Mouse (Mus musculus): Measurements from ENCODE around the gene Pigk. TPM values are rescaled to one million over a fixed set of nuclear protein-coding genes. Genes with fewer than 3 reads are reported as not detected.

Gene Pigk
- polyA plus RNA-seq, 1 experiment from 2014 or later, result 44.6 TPM

DNA sequence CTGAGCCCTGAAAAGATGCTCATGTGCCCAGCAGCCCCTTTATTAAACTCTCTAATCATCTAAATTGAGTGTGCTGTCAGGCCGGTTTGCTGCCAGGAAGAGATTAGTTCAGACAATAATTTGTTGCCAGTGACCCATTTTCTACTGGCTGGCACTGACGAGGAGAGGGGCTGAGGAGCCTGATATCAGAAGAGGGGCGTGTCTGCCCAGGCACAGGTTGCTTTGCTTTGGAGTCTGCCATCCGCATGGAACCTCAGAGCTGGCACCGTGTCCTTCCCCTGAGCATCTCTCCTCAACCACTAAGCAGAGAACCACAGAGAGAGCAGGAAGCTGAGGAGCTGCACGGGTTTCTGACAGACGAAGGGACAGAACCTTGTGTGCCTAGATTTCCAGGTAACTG, 174.2 kb downstream of the Pigk start:
- Histone ChIP-seq H3K4me1 (ENCODE audit: insufficient read depth, low read depth, low read length) (no peaks in the 10 kb centered on the region), H3K27ac (ENCODE audit: low read length) (no peak overlapping the region), H3K27me3 (replicated peaks; ENCODE audit: insufficient read depth, low read length) (no peaks in the 10 kb centered on the region), H3K4me3 (ENCODE audit: low read depth, low read length) (no peak overlapping the region), H3K36me3 (ENCODE audit: insufficient read depth, low read length) (no peaks in the 10 kb centered on the region), H3K9me3 (ENCODE audit: low read length) (no peaks in the 10 kb centered on the region), H3K4me2 (replicated peaks; ENCODE audit: low read depth, low read length) (no peak overlapping the region), H3K9ac (replicated peaks; ENCODE audit: low read depth) (no peak overlapping the region)
- 63% methylated on average over 7 of the region's 7 CpGs for WGBS
- ATAC-seq (no peak), DNase-seq (ENCODE audit: low spot score) (no peak)
- no peak for TF ChIP-seq EP300 (IDR thresholded peaks at IDR 0.05)
- TF ChIP-seq CTCF (IDR thresholded peaks at IDR 0.05), result no peak

DNA sequence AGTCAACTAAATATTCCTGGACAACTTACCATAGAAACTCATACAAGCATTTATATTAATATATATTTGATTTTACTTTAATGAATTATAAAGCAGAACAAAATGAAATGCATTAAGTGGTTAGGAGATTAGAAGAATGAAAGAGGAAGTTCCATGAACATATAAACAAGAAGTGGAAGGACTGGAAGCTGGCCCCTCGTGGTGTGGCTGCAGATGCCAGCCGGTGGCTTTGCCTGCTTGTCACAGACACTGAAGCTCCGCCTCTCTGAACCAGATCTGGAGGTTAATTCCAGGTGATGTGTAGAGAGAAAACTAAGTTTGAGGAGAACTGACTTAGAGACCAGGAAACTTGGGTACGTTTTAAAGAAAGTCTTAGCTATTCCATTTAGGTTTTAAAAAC, 181.0 kb downstream of the Pigk start:
- no peak for DNase-seq (ENCODE audit: low spot score)
- TF ChIP-seq CTCF (IDR thresholded peaks at IDR 0.05), result no peak
- TF ChIP-seq EP300 (IDR thresholded peaks at IDR 0.05), result no peak
- H3K36me3 ChIP-seq (ENCODE audit: insufficient read depth, low read length), result no peaks in the 10 kb centered on the region
- no peak overlapping the region for H3K4me2 ChIP-seq (replicated peaks; ENCODE audit: low read depth, low read length)
- no peak overlapping the region for H3K9ac ChIP-seq (replicated peaks; ENCODE audit: low read depth)
- no peak for ATAC-seq
- no peak overlapping the region for H3K27ac ChIP-seq (ENCODE audit: low read length)
- H3K27me3 ChIP-seq (replicated peaks; ENCODE audit: insufficient read depth, low read length), result no peaks in the 10 kb centered on the region
- H3K4me3 ChIP-seq (ENCODE audit: low read depth, low read length), result no peak overlapping the region
- WGBS, result 31% methylated on average over 4 of the region's 4 CpGs
- no peaks in the 10 kb centered on the region for H3K4me1 ChIP-seq (ENCODE audit: insufficient read depth, low read depth, low read length)
- no peaks in the 10 kb centered on the region for H3K9me3 ChIP-seq (ENCODE audit: low read length)

DNA sequence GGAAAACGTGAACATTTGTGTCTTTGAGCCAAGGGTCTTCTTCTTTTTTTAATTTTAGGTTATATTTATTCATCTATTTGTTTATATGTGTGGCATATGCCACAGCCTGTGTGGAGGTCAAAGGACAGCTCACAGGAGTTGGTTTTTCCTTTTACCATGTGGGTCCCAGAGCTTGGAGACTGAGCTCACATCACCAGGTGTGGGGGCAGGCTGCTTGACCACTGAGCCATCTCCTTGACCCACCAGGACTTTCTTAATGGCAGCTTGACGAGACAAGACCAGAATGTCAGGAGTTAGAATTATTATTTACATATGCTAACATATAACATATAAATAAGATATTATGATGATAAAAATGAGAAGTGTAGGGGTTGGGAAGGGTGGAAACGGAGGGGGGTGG, 182.2 kb downstream of the Pigk start:
- Histone ChIP-seq H3K9me3 (ENCODE audit: low read length) (no peaks in the 10 kb centered on the region), H3K36me3 (ENCODE audit: insufficient read depth, low read length) (no peaks in the 10 kb centered on the region), H3K27ac (ENCODE audit: low read length) (no peak overlapping the region), H3K9ac (replicated peaks; ENCODE audit: low read depth) (no peak overlapping the region), H3K4me1 (ENCODE audit: insufficient read depth, low read depth, low read length) (no peaks in the 10 kb centered on the region), H3K4me2 (replicated peaks; ENCODE audit: low read depth, low read length) (no peak overlapping the region), H3K4me3 (ENCODE audit: low read depth, low read length) (no peak overlapping the region), H3K27me3 (replicated peaks; ENCODE audit: insufficient read depth, low read length) (no peaks in the 10 kb centered on the region)
- TF ChIP-seq EP300 (IDR thresholded peaks at IDR 0.05), result no peak
- TF ChIP-seq CTCF (IDR thresholded peaks at IDR 0.05), result no peak
- WGBS, result 61% methylated on average over 3 of the region's 3 CpGs
- no peak for DNase-seq (ENCODE audit: low spot score)
- no peak for ATAC-seq

DNA sequence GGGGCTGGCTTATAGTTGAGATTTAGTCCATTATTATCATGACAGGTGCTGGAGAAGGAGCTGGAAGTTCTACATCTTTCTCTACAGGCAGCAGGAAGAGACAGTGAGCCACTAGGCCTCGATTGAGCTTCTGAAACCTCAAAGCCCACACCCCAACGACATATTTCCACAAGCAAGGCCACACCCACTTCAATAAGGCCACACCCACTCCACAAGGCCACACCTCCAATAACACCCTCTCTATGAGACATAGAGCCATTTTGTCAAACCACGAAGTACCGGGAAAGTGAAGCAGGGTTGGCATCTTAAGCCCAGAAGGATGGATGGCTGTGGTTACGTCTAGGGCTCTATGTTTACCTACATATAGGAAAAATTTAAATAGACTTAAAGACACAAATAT, 183.3 kb downstream of the Pigk start:
- TF ChIP-seq EP300 (IDR thresholded peaks at IDR 0.05) (no peak), CTCF (IDR thresholded peaks at IDR 0.05) (no peak)
- H3K27ac ChIP-seq (ENCODE audit: low read length), result no peak overlapping the region
- no peaks in the 10 kb centered on the region for H3K27me3 ChIP-seq (replicated peaks; ENCODE audit: insufficient read depth, low read length)
- 75% methylated on average over 5 of the region's 5 CpGs for WGBS
- H3K4me2 ChIP-seq (replicated peaks; ENCODE audit: low read depth, low read length), result no peak overlapping the region
- H3K4me3 ChIP-seq (ENCODE audit: low read depth, low read length), result no peak overlapping the region
- no peaks in the 10 kb centered on the region for H3K36me3 ChIP-seq (ENCODE audit: insufficient read depth, low read length)
- no peak overlapping the region for H3K9ac ChIP-seq (replicated peaks; ENCODE audit: low read depth)
- H3K9me3 ChIP-seq (ENCODE audit: low read length), result no peaks in the 10 kb centered on the region
- H3K4me1 ChIP-seq (ENCODE audit: insufficient read depth, low read depth, low read length), result no peaks in the 10 kb centered on the region
- no peak for DNase-seq (ENCODE audit: low spot score)
- ATAC-seq, result no peak

DNA sequence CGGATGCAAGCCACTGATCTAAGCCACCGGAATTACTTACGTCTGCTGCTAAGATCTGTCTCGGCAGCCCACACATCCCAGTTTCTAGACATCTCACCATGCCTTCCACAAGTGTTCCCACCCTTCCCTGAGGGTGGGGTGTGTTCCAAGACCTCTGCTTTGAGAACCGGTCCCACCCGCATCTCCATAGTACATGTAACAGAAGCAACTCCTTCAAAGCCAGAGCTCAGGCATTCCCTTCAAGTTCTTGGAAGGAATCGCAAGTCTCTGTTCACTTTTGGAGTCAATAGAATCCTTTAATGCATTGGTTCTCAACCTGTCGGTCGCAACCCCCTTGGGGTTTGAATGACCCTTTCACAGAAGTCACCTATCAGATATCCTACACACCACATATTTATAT, 185.0 kb downstream of the Pigk start:
- no peak for ATAC-seq
- TF ChIP-seq CTCF (IDR thresholded peaks at IDR 0.05) (no peak), EP300 (IDR thresholded peaks at IDR 0.05) (no peak)
- Histone ChIP-seq H3K27ac (ENCODE audit: low read length) (no peak overlapping the region), H3K27me3 (replicated peaks; ENCODE audit: insufficient read depth, low read length) (no peaks in the 10 kb centered on the region), H3K36me3 (ENCODE audit: insufficient read depth, low read length) (no peaks in the 10 kb centered on the region), H3K4me2 (replicated peaks; ENCODE audit: low read depth, low read length) (no peak overlapping the region), H3K4me1 (ENCODE audit: insufficient read depth, low read depth, low read length) (no peaks in the 10 kb centered on the region), H3K4me3 (ENCODE audit: low read depth, low read length) (no peak overlapping the region), H3K9ac (replicated peaks; ENCODE audit: low read depth) (no peak overlapping the region), H3K9me3 (ENCODE audit: low read length) (no peaks in the 10 kb centered on the region)
- DNase-seq (ENCODE audit: low spot score), result no peak
- 93% methylated on average over 9 of the region's 9 CpGs for WGBS

DNA sequence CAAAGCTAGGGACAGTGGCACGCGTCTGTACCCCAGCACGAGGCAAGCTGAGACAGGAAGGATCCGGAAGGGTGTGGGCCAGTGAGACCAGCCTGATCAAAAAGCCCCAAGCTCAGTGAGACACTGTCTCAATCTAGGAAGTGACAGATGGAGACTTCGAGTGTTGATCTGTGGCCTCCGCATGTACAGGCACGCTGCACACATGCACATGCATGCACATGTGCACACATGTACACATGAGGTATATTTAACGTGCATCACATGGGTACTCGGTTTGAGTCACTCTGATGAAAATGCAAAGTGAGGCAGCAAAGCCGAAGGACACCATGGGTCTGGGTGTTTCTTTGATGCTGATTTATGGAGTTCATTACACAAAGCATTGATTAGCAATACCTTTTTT, 191.1 kb downstream of the Pigk start:
- H3K9me3 ChIP-seq (ENCODE audit: low read length), result no peaks in the 10 kb centered on the region
- no peaks in the 10 kb centered on the region for H3K36me3 ChIP-seq (ENCODE audit: insufficient read depth, low read length)
- H3K27me3 ChIP-seq (replicated peaks; ENCODE audit: insufficient read depth, low read length), result no peaks in the 10 kb centered on the region
- H3K4me2 ChIP-seq (replicated peaks; ENCODE audit: low read depth, low read length), result no peak overlapping the region
- TF ChIP-seq CTCF (IDR thresholded peaks at IDR 0.05), result no peak
- TF ChIP-seq EP300 (IDR thresholded peaks at IDR 0.05), result no peak
- H3K4me3 ChIP-seq (ENCODE audit: low read depth, low read length), result no peak overlapping the region
- H3K4me1 ChIP-seq (ENCODE audit: insufficient read depth, low read depth, low read length), result no peaks in the 10 kb centered on the region
- 88% methylated on average over 10 of the region's 10 CpGs for WGBS
- H3K9ac ChIP-seq (replicated peaks; ENCODE audit: low read depth), result no peak overlapping the region
- no peak overlapping the region for H3K27ac ChIP-seq (ENCODE audit: low read length)
- DNase-seq (ENCODE audit: low spot score) (no peak), ATAC-seq (no peak)

DNA sequence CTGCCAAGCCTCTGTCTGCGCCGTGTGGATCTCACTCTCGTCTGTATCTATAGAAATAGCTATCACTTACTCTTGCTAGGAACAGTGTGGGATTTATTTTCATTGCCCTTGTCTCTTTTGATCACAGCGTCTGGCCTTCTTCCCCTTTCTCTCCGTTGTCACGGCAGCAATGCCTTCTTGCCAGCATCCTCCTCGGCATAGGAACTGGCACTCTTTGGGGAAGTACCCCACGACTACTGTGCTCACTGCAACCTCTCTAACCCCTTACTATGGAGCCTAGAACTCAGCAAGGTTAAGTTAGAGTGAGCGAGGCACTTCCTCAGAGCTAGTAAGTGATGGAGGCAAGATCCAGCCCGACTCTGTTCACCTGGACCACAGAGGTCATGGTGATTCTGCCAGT, 191.9 kb downstream of the Pigk start:
- no peak overlapping the region for H3K9ac ChIP-seq (replicated peaks; ENCODE audit: low read depth)

More for the DNA sequence above, 191.9 kb downstream of the Pigk start:
- Histone ChIP-seq H3K4me2 (replicated peaks; ENCODE audit: low read depth, low read length) (no peak overlapping the region), H3K27ac (ENCODE audit: low read length) (no peak overlapping the region), H3K27me3 (replicated peaks; ENCODE audit: insufficient read depth, low read length) (no peaks in the 10 kb centered on the region), H3K36me3 (ENCODE audit: insufficient read depth, low read length) (no peaks in the 10 kb centered on the region), H3K4me1 (ENCODE audit: insufficient read depth, low read depth, low read length) (no peaks in the 10 kb centered on the region), H3K4me3 (ENCODE audit: low read depth, low read length) (no peak overlapping the region), H3K9me3 (ENCODE audit: low read length) (no peaks in the 10 kb centered on the region)
- ATAC-seq, result no peak
- no peak for DNase-seq (ENCODE audit: low spot score)
- WGBS, result 60% methylated on average over 10 of the region's 10 CpGs
- TF ChIP-seq EP300 (IDR thresholded peaks at IDR 0.05), result no peak
- TF ChIP-seq CTCF (IDR thresholded peaks at IDR 0.05), result no peak
